In the genomic region with DNA sequence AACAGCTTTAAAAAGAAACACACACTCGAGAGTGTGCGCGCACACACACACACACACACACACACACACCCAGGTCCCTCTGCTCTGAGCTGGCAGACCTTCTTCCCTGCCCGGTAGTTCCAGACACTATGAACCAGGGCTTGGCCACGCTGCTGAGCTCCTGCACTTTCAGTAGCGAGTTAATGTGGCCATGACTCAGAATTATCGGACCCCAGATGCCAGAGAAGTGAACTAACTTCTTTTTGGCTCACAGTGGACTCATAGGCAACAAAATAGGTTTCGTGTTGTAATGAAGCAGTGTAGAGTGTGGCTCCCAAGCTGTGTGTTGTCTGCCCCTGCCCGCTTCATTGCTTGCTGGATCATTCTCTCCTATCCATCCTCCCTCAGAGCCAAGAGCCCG, we compare ENCODE assay signal across 10 mouse cellular contexts.
DNase-seq lines count a peak whose midpoint lies in the region; ATAC-seq lines count a peak whose summit lies in the region.
"Had no signal": no experiment of that assay in that cellular context is flagged by ENCODE, and none has a peak within 500 bp of the region (broad histone marks: within the 10 kb centered on the region; RNA-seq: fewer than 3 reads in every experiment).

No protein-coding gene starts in this region.

- H3K9ac ChIP-seq in hindbrain, embryonic 12.5 days: no peak overlapping the region
- H3K9ac ChIP-seq in hindbrain, embryonic 14.5 days: no peak overlapping the region

- no peaks in the 10 kb centered on the region for H3K27me3 ChIP-seq in hindbrain, embryonic 12.5 days
- no peaks in the 10 kb centered on the region for H3K27me3 ChIP-seq in hindbrain, embryonic 14.5 days (ENCODE audit: control insufficient read depth, insufficient read depth, low read length)

- ATAC-seq in hindbrain, embryonic 12.5 days (ENCODE audit: low FRiP score): peak; percentile 46; the same call in 1 of the 2 replicates
- no peak for ATAC-seq in hindbrain, embryonic 14.5 days (ENCODE audit: low FRiP score)
- ATAC-seq in activated CD4-positive, CD25-positive, alpha-beta regulatory T cell, adult 4 months: no peak

- 81% methylated on average over 10 of the region's 10 CpGs for WGBS in hindbrain, embryonic 12.5 days
- 73% methylated on average over 10 of the region's 10 CpGs for WGBS in hindbrain, embryonic 14.5 days

- no peak overlapping the region for H3K4me2 ChIP-seq in hindbrain, embryonic 12.5 days (replicated peaks)
- no peak overlapping the region for H3K4me2 ChIP-seq in hindbrain, embryonic 14.5 days (replicated peaks)

- no peak for DNase-seq in hindbrain, embryonic 14.5 days (ENCODE audit: low spot score)
- DNase-seq in 3T3-L1 (ENCODE audit: low read depth, low spot score): peak; percentile 86
- DNase-seq in adrenal gland, postnatal 14 days: peak; percentile 66
- peak; percentile 27 for DNase-seq in heart, postnatal 4 days
- no peak for DNase-seq in cerebellum, postnatal 4 days (ENCODE audit: low spot score in 2 of 2)
- no peak for DNase-seq in testis, postnatal 10 days (ENCODE audit: low spot score)
- DNase-seq: cerebellum, adult 11 months; thymus, postnatal 25 days had no signal

- H3K27ac ChIP-seq in hindbrain, embryonic 12.5 days: peak overlapping the region; percentile 24; the same call in 1 of the 2 replicates
- H3K27ac ChIP-seq in hindbrain, embryonic 14.5 days: no peak overlapping the region

- peaks cover 8% of the 10 kb centered on the region for H3K4me1 ChIP-seq in hindbrain, embryonic 12.5 days
- H3K4me1 ChIP-seq in hindbrain, embryonic 14.5 days (replicated peaks; ENCODE audit: control insufficient read depth, insufficient read depth, low read length): no peaks in the 10 kb centered on the region; the same call in 1 of the 2 replicates

- H3K4me3 ChIP-seq in hindbrain, embryonic 12.5 days: no peak overlapping the region
- no peak overlapping the region for H3K4me3 ChIP-seq in hindbrain, embryonic 14.5 days (replicated peaks; ENCODE audit: low read length)

- no peaks in the 10 kb centered on the region for H3K36me3 ChIP-seq in hindbrain, embryonic 12.5 days
- H3K36me3 ChIP-seq in hindbrain, embryonic 14.5 days (replicated peaks; ENCODE audit: control insufficient read depth, insufficient read depth): no peaks in the 10 kb centered on the region

- no peaks in the 10 kb centered on the region for H3K9me3 ChIP-seq in hindbrain, embryonic 12.5 days (replicated peaks)
- no peaks in the 10 kb centered on the region for H3K9me3 ChIP-seq in hindbrain, embryonic 14.5 days (ENCODE audit: control insufficient read depth, low read length)

Comparison
In these comparisons a context has a peak if more than half of its experiments do, and no peak if none do; other contexts are left out.
1. DNase-seq: peak in 3T3-L1 (single experiment), adrenal gland, postnatal 14 days (single experiment) and heart, postnatal 4 days (single experiment); none in hindbrain, embryonic 14.5 days (single experiment), cerebellum, postnatal 4 days (0 of 2) and testis, postnatal 10 days (single experiment).